Mouse (Mus musculus) kidney, adult 11 months (tissue): ENCODE data around the gene Ints12.

Experiments used
- DNase-seq: peaks from one replicate; pipeline ENCODE4 v3.0.0; 2022

Gene Ints12

GRCm38 (mm10) chr3:133151629-133152028 is 60.0 kb downstream of the Ints12 start:
- no peak for DNase-seq

GRCm38 (mm10) chr3:133152831-133153230 is 61.2 kb downstream of the Ints12 start:
- no peak for DNase-seq

- no peak for DNase-seq
These were observed 62.0 kb downstream of the Ints12 start for GRCm38 (mm10) chr3:133153629-133154028.

GRCm38 (mm10) chr3:133154683-133155082 is 63.0 kb downstream of the Ints12 start:
- no peak for DNase-seq

- DNase-seq: peak; percentile 49
These were observed 66.6 kb downstream of the Ints12 start for GRCm38 (mm10) chr3:133158260-133158659.
